Mouse (Mus musculus) neural tube, embryonic 11.5 days (tissue): ENCODE results near the gene Traf4. TPM values are rescaled to one million over a fixed set of nuclear protein-coding genes. Genes with fewer than 3 reads are reported as not detected.

Source experiments
- ATAC-seq: fragments of 200-750 bp; cut with Nextera tagmentation; 2 replicates; pipeline ENCODE4 v1.8.0; 2017; ENCODE audit warnings: moderate number of reproducible peaks, mild to moderate bottlenecking, moderate TSS enrichment, moderate library complexity; ENCODE audit not compliant: insufficient read depth, low FRiP score, low TSS enrichment
- DNase-seq: peaks from one replicate; pipeline ENCODE4 v3.0.0-alpha.2; 2015; ENCODE audit warnings: low spot score
- H3K27ac ChIP-seq: fragments of 300-500 bp; sonication (generic); 2 replicates; pipeline ENCODE4 v1.5.1; 2014; ENCODE audit warnings: low read depth, mild to moderate bottlenecking, low read length
- H3K27me3 ChIP-seq: fragments of 300-500 bp; sonication (generic); 2 replicates; pipeline ENCODE4 v1.6.1; 2014; ENCODE audit warnings: mild to moderate bottlenecking, low read length, mixed read lengths; ENCODE audit not compliant: control insufficient read depth, insufficient read depth
- H3K36me3 ChIP-seq: fragments of 300-500 bp; sonication (generic); 2 replicates; pipeline ENCODE4 v1.6.1; 2014; ENCODE audit warnings: mild to moderate bottlenecking, low read length, moderate library complexity, mixed read lengths; ENCODE audit not compliant: control insufficient read depth, insufficient read depth
- H3K4me1 ChIP-seq: fragments of 300-500 bp; sonication (generic); 2 replicates; pipeline ENCODE4 v1.6.1; 2014; ENCODE audit warnings: low read length, mixed read lengths; ENCODE audit not compliant: control insufficient read depth, insufficient read depth
- H3K4me2 ChIP-seq: fragments of 300-500 bp; sonication (generic); 2 replicates; pipeline ENCODE4 v1.6.1; 2014; ENCODE audit warnings: low read depth, mild to moderate bottlenecking, moderate library complexity
- H3K4me3 ChIP-seq: fragments of 300-500 bp; sonication (generic); 2 replicates; pipeline ENCODE4 v1.5.1; 2014; ENCODE audit warnings: low read depth, low read length
- H3K9ac ChIP-seq: fragments of 300-500 bp; sonication (generic); 2 replicates; pipeline ENCODE4 v1.6.1; 2014; ENCODE audit warnings: mild to moderate bottlenecking, low read length
- H3K9me3 ChIP-seq: fragments of 300-500 bp; sonication (generic); 2 replicates; pipeline ENCODE4 v1.6.1; 2016; ENCODE audit warnings: low read length; ENCODE audit not compliant: control insufficient read depth
- WGBS: fragments of 180-500 bp; shearing (Covaris S2); extraction: QIAGEN DNeasy Blood & Tissue Kit; methylation state at CpG from one replicate; pipeline ENCODE4 v1.1.7; 2014; 5-methylcytosine and 5-hydroxymethylcytosine counted together
- polyA plus RNA-seq: library from polyadenylated mRNA; unstranded; fragments of >200 nt; fragmentation: Nextera tagmentation; extraction: Ambion mirVana; gene quantifications from 2 replicates; pipeline ENCODE4 v1.2.1, GENCODE M21; 2014

The Traf4 gene
- polyA plus RNA-seq, 1 experiment from 2014 or later: 124 TPM

DNA sequence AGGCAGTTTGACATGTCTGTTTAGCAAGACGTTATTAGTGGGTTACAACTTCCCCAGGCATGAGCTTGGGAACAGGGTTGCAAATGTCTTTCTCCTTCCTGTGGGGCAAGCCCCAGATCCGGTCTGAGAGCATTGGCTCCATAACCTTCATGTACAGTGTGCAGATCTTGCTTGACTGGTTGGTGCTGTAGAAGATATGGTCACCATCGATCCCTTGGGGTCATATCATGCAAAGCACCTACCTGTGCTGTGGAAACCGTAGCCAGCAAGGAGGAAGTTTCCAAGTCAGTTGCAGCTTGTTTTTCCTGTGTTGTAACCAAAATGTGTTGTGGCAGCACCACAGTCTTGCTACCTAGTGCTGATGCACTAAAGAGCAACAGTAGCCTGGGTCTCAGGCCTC, 38.6 kb downstream of the Traf4 start:
- WGBS: 86% methylated on average over 4 of the region's 4 CpGs
- Histone ChIP-seq H3K27me3 (no peaks in the 10 kb centered on the region), H3K36me3 (no peaks in the 10 kb centered on the region), H3K9ac (no peak overlapping the region), H3K27ac (no peak overlapping the region), H3K4me2 (no peak overlapping the region), H3K9me3 (no peaks in the 10 kb centered on the region), H3K4me3 (no peak overlapping the region), H3K4me1 (no peaks in the 10 kb centered on the region)
- no peak for DNase-seq
- no peak for ATAC-seq

DNA sequence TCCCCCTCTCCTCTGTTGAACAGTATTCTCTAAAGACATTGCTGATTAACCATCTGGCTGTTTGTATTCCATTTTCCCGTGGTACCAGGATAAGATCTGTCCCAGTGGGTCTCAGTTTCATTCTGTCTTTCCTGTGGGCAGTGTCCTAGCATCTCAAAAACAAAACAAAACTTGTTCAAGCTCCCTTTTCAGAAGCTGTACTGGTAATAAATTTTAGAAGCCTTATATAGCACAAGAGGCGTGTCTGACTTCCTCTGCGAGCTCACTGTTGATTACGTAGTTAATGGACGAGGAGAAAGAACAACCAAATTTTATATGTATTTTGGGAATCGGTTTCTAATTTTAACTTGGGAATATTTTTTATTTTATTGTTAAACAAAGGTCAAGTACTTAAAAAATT, 39.7 kb downstream of the Traf4 start:
- 68% methylated on average over 6 of the region's 6 CpGs for WGBS
- ATAC-seq: no peak
- Histone ChIP-seq H3K36me3 (no peaks in the 10 kb centered on the region), H3K9ac (no peak overlapping the region), H3K27ac (no peak overlapping the region), H3K4me1 (no peaks in the 10 kb centered on the region), H3K4me3 (no peak overlapping the region), H3K27me3 (no peaks in the 10 kb centered on the region), H3K9me3 (no peaks in the 10 kb centered on the region), H3K4me2 (no peak overlapping the region)
- no peak for DNase-seq

DNA sequence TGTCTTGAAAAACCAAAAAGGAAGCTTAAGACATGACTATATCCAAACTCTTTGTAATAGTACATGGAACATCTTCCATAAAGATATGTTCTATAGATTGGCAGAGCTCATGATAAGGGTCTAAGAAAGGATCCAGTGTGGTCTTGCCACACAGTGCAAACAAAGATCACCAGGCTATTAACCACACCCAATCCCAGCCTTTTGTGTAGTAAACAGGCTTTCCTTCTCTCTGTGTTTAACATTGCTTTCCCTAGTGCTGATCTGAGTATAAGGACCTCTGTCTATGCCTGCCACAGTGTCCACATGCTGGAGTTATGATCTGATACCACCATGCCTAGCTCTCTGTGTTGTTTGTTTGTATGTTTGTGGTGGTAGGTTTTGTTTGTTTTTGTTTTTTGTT, 41.6 kb downstream of the Traf4 start:
- DNase-seq (no peak), ATAC-seq (no peak)
- H3K27me3 ChIP-seq: no peaks in the 10 kb centered on the region
- no peaks in the 10 kb centered on the region for H3K36me3 ChIP-seq
- H3K9me3 ChIP-seq: no peaks in the 10 kb centered on the region
- H3K9ac ChIP-seq: no peak overlapping the region
- no peak overlapping the region for H3K4me2 ChIP-seq
- no peak overlapping the region for H3K27ac ChIP-seq
- H3K4me1 ChIP-seq: no peaks in the 10 kb centered on the region
- H3K4me3 ChIP-seq: no peak overlapping the region

DNA sequence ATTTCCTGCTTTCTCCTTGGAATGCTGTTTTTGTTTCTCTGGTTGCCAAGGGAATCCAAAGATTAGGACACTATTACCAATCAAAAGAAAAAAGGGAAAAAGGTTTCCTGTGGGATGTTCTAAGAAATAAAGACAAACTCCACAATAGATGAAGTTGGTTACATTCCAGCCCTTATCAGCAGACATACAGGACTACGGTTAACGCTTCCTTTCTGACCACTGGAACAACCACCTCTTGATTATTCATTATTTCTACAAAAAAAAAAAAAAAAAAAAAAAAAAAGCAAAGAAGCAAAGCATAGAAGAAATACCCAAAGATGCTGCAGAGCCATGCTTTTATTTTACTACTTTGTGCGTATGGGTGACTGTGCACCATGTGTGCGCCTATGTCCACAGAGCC, 42.6 kb downstream of the Traf4 start:
- ATAC-seq (no peak), DNase-seq (no peak)
- Histone ChIP-seq H3K9me3 (no peaks in the 10 kb centered on the region), H3K4me2 (no peak overlapping the region), H3K4me1 (0 out of 2 replicates have a peak, but pooled peaks cover 2% of the 10 kb centered on the region), H3K36me3 (no peaks in the 10 kb centered on the region), H3K4me3 (no peak overlapping the region), H3K27me3 (no peaks in the 10 kb centered on the region), H3K9ac (no peak overlapping the region), H3K27ac (no peak overlapping the region)
- 95% methylated on average over 4 of the region's 4 CpGs for WGBS

DNA sequence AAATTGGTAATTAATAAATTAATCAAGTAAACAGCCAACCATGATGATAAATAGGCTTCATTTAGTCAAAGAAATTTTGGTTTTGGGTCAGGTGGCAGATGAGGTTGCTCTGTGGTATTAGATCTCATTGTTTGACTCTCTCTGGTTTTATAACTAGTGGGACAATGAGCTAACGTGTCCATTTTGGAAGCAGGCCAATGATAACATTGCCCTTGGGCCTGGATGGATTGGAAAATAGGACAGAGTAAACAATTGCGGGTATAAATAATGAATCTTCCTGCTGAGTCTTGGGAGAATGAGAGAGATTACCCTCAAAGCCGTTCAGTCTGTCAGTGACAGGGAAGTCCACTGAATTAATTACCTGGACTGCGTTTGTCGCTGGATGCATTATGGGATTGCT, 44.2 kb downstream of the Traf4 start:
- Histone ChIP-seq H3K4me3 (no peak overlapping the region), H3K9me3 (no peaks in the 10 kb centered on the region), H3K9ac (no peak overlapping the region), H3K4me2 (no peak overlapping the region), H3K27ac (no peak overlapping the region), H3K27me3 (no peaks in the 10 kb centered on the region), H3K4me1 (peaks cover 7% of the 10 kb centered on the region; the same call in 1 of the 2 replicates), H3K36me3 (no peaks in the 10 kb centered on the region)
- DNase-seq: no peak
- no peak for ATAC-seq
- WGBS: 65% methylated on average over 5 of the region's 5 CpGs

DNA sequence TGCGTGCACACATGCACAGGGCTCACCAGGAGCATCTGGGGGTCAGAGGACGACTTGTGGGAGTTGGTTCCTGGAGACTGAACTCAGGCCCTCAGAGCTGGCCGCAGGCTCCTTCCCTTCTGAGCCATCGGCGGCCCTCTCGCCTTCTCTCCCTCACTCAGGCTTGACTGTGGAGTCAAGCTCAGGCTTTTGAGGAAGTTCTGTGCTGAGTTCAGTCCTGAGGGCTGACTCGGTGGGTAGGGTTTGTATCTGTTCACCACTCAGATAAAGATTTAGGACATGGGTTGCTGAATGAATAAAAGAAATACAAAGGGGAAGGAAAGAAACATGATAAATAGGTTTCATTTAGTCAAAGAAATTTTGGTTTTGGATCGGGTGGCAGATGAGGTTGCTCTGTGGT, 45.5 kb downstream of the Traf4 start:
- H3K9ac ChIP-seq: no peak overlapping the region
- no peak overlapping the region for H3K4me3 ChIP-seq
- DNase-seq (no peak), ATAC-seq (no peak)
- H3K36me3 ChIP-seq: no peaks in the 10 kb centered on the region
- no peaks in the 10 kb centered on the region for H3K27me3 ChIP-seq
- no peaks in the 10 kb centered on the region for H3K9me3 ChIP-seq
- H3K4me2 ChIP-seq: no peak overlapping the region
- peaks cover 10% of the 10 kb centered on the region for H3K4me1 ChIP-seq
- WGBS: 84% methylated on average over 8 of the region's 8 CpGs
- H3K27ac ChIP-seq: no peak overlapping the region

DNA sequence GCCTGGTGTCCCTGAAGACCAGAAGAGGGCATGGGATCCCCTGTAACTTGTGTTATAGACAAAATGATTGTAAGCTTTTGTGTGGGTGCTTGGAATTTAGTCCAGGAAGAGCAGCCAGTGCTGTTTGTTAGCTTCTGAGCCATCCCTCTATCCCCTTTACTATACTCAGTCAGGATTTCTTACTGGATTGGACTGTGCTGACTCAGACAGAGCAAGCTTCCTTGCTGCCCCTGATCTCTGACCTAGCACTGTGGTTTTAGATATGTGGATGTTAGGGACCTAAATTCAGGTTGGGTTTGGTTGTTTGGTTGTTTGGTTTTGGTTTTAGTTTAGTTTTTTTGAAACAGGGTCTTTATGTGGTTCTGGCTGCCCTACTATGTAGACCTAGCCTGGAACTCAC, 46.9 kb downstream of the Traf4 start:
- DNase-seq (no peak), ATAC-seq (no peak)
- no peak overlapping the region for H3K9ac ChIP-seq
- H3K4me3 ChIP-seq: no peak overlapping the region
- H3K27ac ChIP-seq: no peak overlapping the region
- H3K9me3 ChIP-seq: no peaks in the 10 kb centered on the region
- H3K36me3 ChIP-seq: no peaks in the 10 kb centered on the region
- H3K27me3 ChIP-seq: no peaks in the 10 kb centered on the region
- peaks cover 16% of the 10 kb centered on the region for H3K4me1 ChIP-seq
- no peak overlapping the region for H3K4me2 ChIP-seq

DNA sequence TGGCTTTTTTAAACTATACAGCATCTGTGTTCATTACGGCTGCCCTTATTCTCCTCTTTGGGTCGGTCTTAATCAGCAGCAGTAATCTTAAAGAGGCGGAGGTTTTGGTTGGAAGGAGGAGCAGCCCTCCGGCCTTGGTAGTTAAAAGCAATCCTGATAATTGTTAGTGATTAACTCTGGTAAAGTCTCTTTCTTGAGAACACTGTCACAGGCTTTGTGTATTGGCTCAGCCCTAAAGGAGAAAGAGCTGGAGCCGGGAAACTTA, 49.3 kb downstream of the Traf4 start:
- WGBS: 13% methylated on average over 5 of the region's 5 CpGs
- ATAC-seq: no peak
- peak overlapping the region; percentile 60 for H3K4me2 ChIP-seq
- peak overlapping the region; percentile 51 for H3K4me3 ChIP-seq
- DNase-seq: no peak
- H3K4me1 ChIP-seq: peaks cover 16% of the 10 kb centered on the region
- H3K27me3 ChIP-seq: no peaks in the 10 kb centered on the region
- peak overlapping the region; percentile 86 for H3K27ac ChIP-seq
- no peaks in the 10 kb centered on the region for H3K36me3 ChIP-seq
- H3K9me3 ChIP-seq: no peaks in the 10 kb centered on the region
- H3K9ac ChIP-seq: peak overlapping the region; percentile 72

DNA sequence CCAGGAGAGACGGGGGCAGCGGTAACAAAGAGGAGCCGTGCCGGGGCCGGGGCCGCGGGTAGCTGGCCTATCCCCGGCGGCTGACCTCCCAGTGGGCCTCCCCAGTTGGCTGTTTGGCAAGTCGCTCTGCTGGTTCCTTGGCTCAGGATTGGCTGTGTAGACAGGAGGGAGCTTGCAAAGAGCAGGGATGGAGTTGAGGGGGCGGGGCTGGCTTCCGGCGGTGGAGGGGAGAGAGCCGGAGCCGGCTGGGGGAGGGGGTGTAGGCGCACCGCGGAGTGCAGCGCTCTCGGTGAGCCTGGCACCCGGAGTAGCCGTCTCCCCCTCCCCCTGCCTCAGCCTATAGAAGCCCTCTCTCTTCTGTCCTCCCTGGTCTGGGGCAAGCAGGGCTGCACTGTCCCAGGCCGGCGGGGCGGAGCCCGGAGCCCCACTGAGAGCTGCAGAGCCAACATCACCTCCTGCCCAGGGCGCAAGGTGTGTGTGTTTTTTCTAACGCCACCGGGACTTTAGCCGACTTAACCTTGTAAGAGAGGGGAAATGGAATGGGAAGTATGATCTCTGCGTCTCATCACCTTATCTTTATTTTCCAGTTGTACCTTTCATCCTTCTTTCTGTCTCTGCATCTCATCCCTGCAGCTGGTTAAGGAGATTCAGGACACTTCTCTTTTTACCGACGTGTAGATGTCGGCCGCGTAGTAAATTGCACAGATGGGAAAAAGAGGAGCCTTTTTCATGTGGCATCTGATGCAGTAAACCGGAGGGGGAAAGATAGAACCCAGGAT, 49.8 kb downstream of the Traf4 start:
- DNase-seq: peak; percentile 95
- peak overlapping the region; percentile 86 for H3K27ac ChIP-seq
- H3K27me3 ChIP-seq: no peaks in the 10 kb centered on the region
- peak; percentile 99 for ATAC-seq
- peak overlapping the region; percentile 51 for H3K4me3 ChIP-seq
- H3K4me2 ChIP-seq: peak overlapping the region; percentile 60
- no peaks in the 10 kb centered on the region for H3K36me3 ChIP-seq
- WGBS: 1% methylated on average over 36 of the region's 37 CpGs
- H3K9me3 ChIP-seq: no peaks in the 10 kb centered on the region
- peaks cover 16% of the 10 kb centered on the region for H3K4me1 ChIP-seq
- H3K9ac ChIP-seq: peak overlapping the region; percentile 72
